ENCODE assay signal across 10 mouse cellular contexts in the genomic region with DNA sequence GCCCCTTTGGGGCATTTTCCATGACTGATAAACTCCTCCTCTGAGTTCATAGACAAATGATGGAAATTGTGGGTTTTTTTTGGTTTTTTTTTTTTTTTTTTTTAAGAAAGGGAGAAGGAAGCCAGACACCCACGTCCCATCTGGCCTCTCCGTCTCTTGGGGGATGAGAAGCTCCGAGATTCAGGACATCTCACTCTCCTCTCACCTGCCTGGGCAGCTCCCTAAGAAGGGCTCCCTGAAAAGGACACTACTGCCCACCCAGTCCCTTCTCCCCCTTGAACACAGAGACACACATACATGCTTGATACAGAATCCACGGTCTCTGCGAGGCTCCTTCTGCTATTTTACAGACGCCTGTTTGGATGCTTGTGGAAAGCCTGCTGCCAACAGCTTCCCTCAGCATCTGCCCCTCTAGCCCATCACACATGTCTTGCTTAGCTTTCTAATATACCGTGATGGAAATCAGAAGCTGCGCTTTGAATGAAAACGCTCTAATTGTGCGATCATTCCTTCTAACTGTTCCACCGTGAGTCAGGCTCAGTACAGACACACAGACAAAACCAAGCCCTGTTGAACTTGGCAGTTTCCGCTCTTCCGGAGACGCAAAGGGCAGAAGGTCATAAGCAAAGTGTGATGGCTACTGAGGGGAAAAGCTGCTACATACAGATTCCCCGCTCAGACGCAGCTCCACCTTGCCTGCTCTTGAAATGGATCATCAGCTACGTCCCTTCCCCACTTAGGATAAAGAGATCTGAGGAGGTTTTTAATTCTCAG.
DNase-seq lines count a peak whose midpoint lies in the region; ATAC-seq lines count a peak whose summit lies in the region.
"Had no signal": no experiment of that assay in that cellular context is flagged by ENCODE, and none has a peak within 500 bp of the region (broad histone marks: within the 10 kb centered on the region; RNA-seq: fewer than 3 reads in every experiment).

No protein-coding gene starts in this region.

- H3K27ac ChIP-seq in lung, embryonic 15.5 days = no peak overlapping the region
- H3K27ac ChIP-seq in hindbrain, embryonic 11.5 days (ENCODE audit: low read depth, low read length) = peak overlapping the region; percentile 61
- peak overlapping the region; percentile 68 for H3K27ac ChIP-seq in midbrain, embryonic 10.5 days (replicated peaks)

- no peaks in the 10 kb centered on the region for H3K9me3 ChIP-seq in lung, embryonic 15.5 days
- H3K9me3 ChIP-seq in hindbrain, embryonic 11.5 days (ENCODE audit: control insufficient read depth, low read length) = no peaks in the 10 kb centered on the region
- H3K9me3 ChIP-seq in midbrain, embryonic 10.5 days (replicated peaks) = no peaks in the 10 kb centered on the region

- ATAC-seq in lung, embryonic 15.5 days (ENCODE audit: borderline replicate concordance, extremely low read depth, low FRiP score, low TSS enrichment) = no peak
- peak; percentile 14; the same call in 1 of the 2 replicates for ATAC-seq in hindbrain, embryonic 11.5 days (ENCODE audit: low FRiP score)

- no peaks in the 10 kb centered on the region; the same call in 1 of the 2 replicates for H3K4me1 ChIP-seq in lung, embryonic 15.5 days
- H3K4me1 ChIP-seq in hindbrain, embryonic 11.5 days (replicated peaks; ENCODE audit: control insufficient read depth, insufficient read depth, low read length) = 0 out of 2 replicates have a peak, but pooled peaks cover 2% of the 10 kb centered on the region
- peaks cover 45% of the 10 kb centered on the region for H3K4me1 ChIP-seq in midbrain, embryonic 10.5 days

- peak overlapping the region; percentile 38 for H3K4me2 ChIP-seq in lung, embryonic 15.5 days
- no peak overlapping the region for H3K4me2 ChIP-seq in hindbrain, embryonic 11.5 days (replicated peaks; ENCODE audit: low read depth, low read length)

- H3K4me3 ChIP-seq in lung, embryonic 15.5 days = no peak overlapping the region
- H3K4me3 ChIP-seq in hindbrain, embryonic 11.5 days (ENCODE audit: low read depth, low read length) = no peak overlapping the region
- no peak overlapping the region for H3K4me3 ChIP-seq in midbrain, embryonic 10.5 days
- H3K4me3 ChIP-seq: myocyte had no signal

- H3K36me3 ChIP-seq in lung, embryonic 15.5 days = no peaks in the 10 kb centered on the region
- H3K36me3 ChIP-seq in hindbrain, embryonic 11.5 days (ENCODE audit: control insufficient read depth, insufficient read depth, low read length) = no peaks in the 10 kb centered on the region
- H3K36me3 ChIP-seq in midbrain, embryonic 10.5 days = no peaks in the 10 kb centered on the region
- H3K36me3 ChIP-seq: G1E had no signal

- 45% methylated on average over 17 of the region's 17 CpGs for WGBS in lung, embryonic 15.5 days
- 72% methylated on average over 17 of the region's 17 CpGs for WGBS in hindbrain, embryonic 11.5 days
- 84% methylated on average over 17 of the region's 17 CpGs for WGBS in midbrain, embryonic 10.5 days

- no peaks in the 10 kb centered on the region for H3K27me3 ChIP-seq in lung, embryonic 15.5 days
- no peaks in the 10 kb centered on the region for H3K27me3 ChIP-seq in hindbrain, embryonic 11.5 days (ENCODE audit: control insufficient read depth, insufficient read depth, low read length)
- no peaks in the 10 kb centered on the region for H3K27me3 ChIP-seq in midbrain, embryonic 10.5 days (ENCODE audit: low read depth, poor library complexity, severe bottlenecking)

- no peak for DNase-seq in lung, postnatal 10 days
- peak; percentile 30 for DNase-seq in hindbrain, embryonic 11.5 days (ENCODE audit: low spot score)
- no peak for DNase-seq in midbrain, embryonic 10.5 days (ENCODE audit: low spot score)
- peak; percentile 71 for DNase-seq in telencephalon, adult 2 months (ENCODE audit: low read depth, low spot score)
- no peak for DNase-seq in heart, adult 9 months (ENCODE audit: low spot score in 2 of 2)
- no peak for DNase-seq in urinary bladder, postnatal 10 days (ENCODE audit: low spot score)
- no peak for DNase-seq in lung, postnatal 36 days

- H3K9ac ChIP-seq in lung, embryonic 15.5 days = no peak overlapping the region
- peak overlapping the region; percentile 24; the same call in 1 of the 2 replicates for H3K9ac ChIP-seq in hindbrain, embryonic 11.5 days (ENCODE audit: low read depth, low read length)

Comparison
In these comparisons a context has a peak if more than half of its experiments do, and no peak if none do; other contexts are left out.
1. DNase-seq: peak in hindbrain, embryonic 11.5 days (single experiment) and telencephalon, adult 2 months (single experiment); none in lung, postnatal 10 days (single experiment), midbrain, embryonic 10.5 days (single experiment), heart, adult 9 months (0 of 2), urinary bladder, postnatal 10 days (single experiment) and lung, postnatal 36 days (single experiment).